ENCODE assay signal across 13 mouse cellular contexts in genomic region chr10:70493891-70494290, GRCm38 (mm10). TPM values are rescaled to one million over a fixed set of nuclear protein-coding genes. Genes with fewer than 3 reads are reported as not detected.
DNase-seq lines count a peak whose midpoint lies in the region; ATAC-seq and TF ChIP-seq lines count a peak whose summit lies in the region.
"Had no signal": no experiment of that assay in that cellular context is flagged by ENCODE, and none has a peak within 500 bp of the region (broad histone marks: within the 10 kb centered on the region; RNA-seq: fewer than 3 reads in every experiment).

No protein-coding gene starts in this region.

- H3K4me3 ChIP-seq in heart, embryonic 12.5 days: no peak overlapping the region
- no peak overlapping the region for H3K4me3 ChIP-seq in layer of hippocampus, adult 2 months
- no peak overlapping the region for H3K4me3 ChIP-seq in embryonic facial prominence, embryonic 14.5 days (ENCODE audit: low read depth, low read length)
- no peak overlapping the region for H3K4me3 ChIP-seq in limb, embryonic 14.5 days (replicated peaks; ENCODE audit: low read length)

- DNase-seq in heart, postnatal 14 days: no peak
- DNase-seq in layer of hippocampus, adult 2 months (ENCODE audit: low spot score in 2 of 2): no peak
- DNase-seq in layer of hippocampus, adult 11-12 months (ENCODE audit: low spot score): no peak
- no peak for DNase-seq in embryonic facial prominence, embryonic 14.5 days (ENCODE audit: low spot score)
- no peak for DNase-seq in limb, embryonic 14.5 days (ENCODE audit: low spot score)
- DNase-seq: cerebellum, adult 8-10 months; forebrain, postnatal 0 days; kidney, adult 18-20 months; thymus, postnatal 4 days had no signal

- WGBS in heart, embryonic 12.5 days: 44% methylated on average over 3 of the region's 3 CpGs
- WGBS in embryonic facial prominence, embryonic 14.5 days: 74% methylated on average over 3 of the region's 3 CpGs
- WGBS in limb, embryonic 14.5 days: 87% methylated on average over 3 of the region's 3 CpGs

- no peak overlapping the region for H3K4me2 ChIP-seq in heart, embryonic 12.5 days
- H3K4me2 ChIP-seq in embryonic facial prominence, embryonic 14.5 days (ENCODE audit: low read depth, low read length): no peak overlapping the region
- H3K4me2 ChIP-seq in limb, embryonic 14.5 days (replicated peaks; ENCODE audit: low read depth, low read length, severe bottlenecking): no peak overlapping the region

- H3K4me1 ChIP-seq in heart, embryonic 12.5 days (replicated peaks): peaks cover 8% of the 10 kb centered on the region
- peaks cover 14% of the 10 kb centered on the region; the same call in 1 of the 2 replicates for H3K4me1 ChIP-seq in embryonic facial prominence, embryonic 14.5 days (ENCODE audit: control insufficient read depth, insufficient read depth, low read length)
- H3K4me1 ChIP-seq in limb, embryonic 14.5 days (ENCODE audit: control insufficient read depth, insufficient read depth, low read length): peaks cover 11% of the 10 kb centered on the region

- no peaks in the 10 kb centered on the region for H3K27me3 ChIP-seq in heart, embryonic 12.5 days (replicated peaks)
- no peaks in the 10 kb centered on the region for H3K27me3 ChIP-seq in embryonic facial prominence, embryonic 14.5 days (replicated peaks; ENCODE audit: control insufficient read depth, insufficient read depth, low read length)
- no peaks in the 10 kb centered on the region for H3K27me3 ChIP-seq in limb, embryonic 14.5 days (ENCODE audit: control insufficient read depth, insufficient read depth, low read length)

- no peaks in the 10 kb centered on the region for H3K36me3 ChIP-seq in heart, embryonic 12.5 days
- H3K36me3 ChIP-seq in embryonic facial prominence, embryonic 14.5 days (ENCODE audit: control insufficient read depth, insufficient read depth, low read length): no peaks in the 10 kb centered on the region
- no peaks in the 10 kb centered on the region for H3K36me3 ChIP-seq in limb, embryonic 14.5 days (ENCODE audit: control insufficient read depth, insufficient read depth, low read length)

- no peak for TF ChIP-seq CTCF in layer of hippocampus, adult 2 months (conservative IDR thresholded peaks at IDR 0.05)

- TF ChIP-seq POLR2A in limb, embryonic 14.5 days (IDR thresholded peaks at IDR 0.05; ENCODE audit: borderline replicate concordance, extremely low read depth, insufficient read depth, insufficient read length): no peak

- intact Hi-C loops in heart, postnatal 14 days (cut with DNase I): loop anchor here (5.0 kb wide), 1 partner anchor 57 kb away; no protein-coding TSS in a partner anchor

- H3K9me3 ChIP-seq in heart, embryonic 12.5 days (replicated peaks): 0 out of 2 replicates have a peak, but pooled peaks cover 3% of the 10 kb centered on the region
- H3K9me3 ChIP-seq in embryonic facial prominence, embryonic 14.5 days (ENCODE audit: control insufficient read depth, low read length): no peaks in the 10 kb centered on the region
- H3K9me3 ChIP-seq in limb, embryonic 14.5 days (ENCODE audit: control insufficient read depth, low read length): no peaks in the 10 kb centered on the region

- peak overlapping the region; percentile 69 for H3K27ac ChIP-seq in heart, embryonic 12.5 days (ENCODE audit: poor library complexity, severe bottlenecking)
- peak overlapping the region; percentile 81 for H3K27ac ChIP-seq in layer of hippocampus, adult 2 months
- peak overlapping the region; percentile 12; the same call in 1 of the 2 replicates for H3K27ac ChIP-seq in embryonic facial prominence, embryonic 14.5 days (replicated peaks; ENCODE audit: low read depth, low read length)
- peak overlapping the region; percentile 48; the same call in 1 of the 2 replicates for H3K27ac ChIP-seq in limb, embryonic 14.5 days (replicated peaks; ENCODE audit: low read depth, low read length)

- ATAC-seq in heart, embryonic 12.5 days (ENCODE audit: insufficient number of reproducible peaks, low FRiP score): peak; percentile 15; the same call in 1 of the 2 replicates
- ATAC-seq in embryonic facial prominence, embryonic 14.5 days (ENCODE audit: low read depth): no peak
- ATAC-seq in limb, embryonic 14.5 days (ENCODE audit: low FRiP score, low read depth): no peak
- no peak for ATAC-seq in megakaryocyte, adult 5-6 weeks (ENCODE audit: poor library complexity, severe bottlenecking)
- ATAC-seq: activated CD4-positive, CD25-positive, alpha-beta regulatory T cell, adult 4 months; CD4-positive, CD25-positive, alpha-beta regulatory T cell, adult 4 months; forebrain, postnatal 0 days had no signal

- H3K9ac ChIP-seq in heart, embryonic 12.5 days: no peak overlapping the region
- no peak overlapping the region for H3K9ac ChIP-seq in embryonic facial prominence, embryonic 14.5 days (ENCODE audit: low read depth, low read length)
- H3K9ac ChIP-seq in limb, embryonic 14.5 days (ENCODE audit: low read depth, low read length, severe bottlenecking): no peak overlapping the region
- H3K9ac ChIP-seq: forebrain, postnatal 0 days had no signal

RNA-seq across cellular contexts. Expression of gene Fam13c, which starts 53.6 kb away (rescaled TPM):
- polyA plus RNA-seq in heart, embryonic 12.5 days (2016; fragmentation: Nextera tagmentation; extraction: Ambion mirVana): 10.0 TPM in 2 replicates
- total RNA-seq in heart, postnatal 14 days (2021): 1 to 10 TPM; 6.0 to 7.7 TPM
- 10 to 100 TPM; 83.7 to 85.8 TPM for total RNA-seq in layer of hippocampus, adult 2 months (2021)
- polyA plus RNA-seq in embryonic facial prominence, embryonic 14.5 days (2014; fragmentation: Nextera tagmentation; extraction: Ambion mirVana): 11.3 and 11.8 TPM in 2 replicates
- 5.6 and 6.1 TPM in 2 replicates for polyA plus RNA-seq in limb, embryonic 14.5 days (2012; rRNA removed)
- 11.0 and 11.9 TPM in 2 replicates for polyA plus RNA-seq in limb, embryonic 14.5 days (2014; fragmentation: Nextera tagmentation; extraction: Ambion mirVana)
- total RNA-seq in megakaryocyte, adult 5-6 weeks (2015): 0.22 TPM in 1 of 2 replicates, not detected in the other
- not detected in 2 replicates for total RNA-seq in megakaryocyte, adult 5-6 weeks (2017)
- polyA plus RNA-seq: activated CD4-positive, CD25-positive, alpha-beta regulatory T cell, adult 4 months; CD4-positive, CD25-positive, alpha-beta regulatory T cell, adult 4 months had no signal

Comparison
In these comparisons a context has a peak if more than half of its experiments do, and no peak if none do; other contexts are left out.
1. H3K27ac ChIP-seq: peak in every context shown above with its lines; median percentile 81 in layer of hippocampus, adult 2 months; 69 in heart, embryonic 12.5 days; 48 in limb, embryonic 14.5 days; 12 in embryonic facial prominence, embryonic 14.5 days.
2. RNA of gene Fam13c, which starts 53.6 kb away (total RNA-seq): 83.7 to 85.8 TPM in layer of hippocampus, adult 2 months; 6.0 to 7.7 TPM in heart, postnatal 14 days and 0.22 TPM in megakaryocyte, adult 5-6 weeks; every median in the first group is over 4 times any median in the second.